Mouse (Mus musculus) liver, embryonic 14.5 days (tissue): ENCODE data around the gene Snx18.

ENCODE experiments used
- CTCF ChIP-seq: IDR thresholded peaks from 2 replicates; pipeline ENCODE4 v1.5.1; 2016; ENCODE audit warnings: antibody characterized with exemption, low read depth, control low read depth
- EP300 ChIP-seq: IDR thresholded peaks from 2 replicates; pipeline ENCODE4 v1.6.1; 2016; ENCODE audit warnings: antibody characterized with exemption, low read depth

GRCm38 (mm10) chr13:113599701-113600530, 18.4 kb downstream of the Snx18 start:
- TF ChIP-seq EP300 (no peak), CTCF (no peak)
